Mouse (Mus musculus) brain, embryonic 18.5 days (tissue): ENCODE measurements around the gene Calml4.
A peak's percentile ranks its signal among the peaks of the same experiment; 100 is the strongest.
"Not testable (repeated sequence)": the region's sequence is repeated elsewhere in the genome, so short reads cannot be mapped to it uniquely, and the experiment has no call there.

ENCODE experiments used
- DNase-seq: peaks from one replicate; pipeline ENCODE4 v3.0.0-alpha.2; 2012; ENCODE audit warnings: low read depth, low spot score

Gene Calml4

GRCm38 (mm10) chr9:62835705-62836446, 22.0 kb upstream of the Calml4 start:
- no peak for DNase-seq

DNA sequence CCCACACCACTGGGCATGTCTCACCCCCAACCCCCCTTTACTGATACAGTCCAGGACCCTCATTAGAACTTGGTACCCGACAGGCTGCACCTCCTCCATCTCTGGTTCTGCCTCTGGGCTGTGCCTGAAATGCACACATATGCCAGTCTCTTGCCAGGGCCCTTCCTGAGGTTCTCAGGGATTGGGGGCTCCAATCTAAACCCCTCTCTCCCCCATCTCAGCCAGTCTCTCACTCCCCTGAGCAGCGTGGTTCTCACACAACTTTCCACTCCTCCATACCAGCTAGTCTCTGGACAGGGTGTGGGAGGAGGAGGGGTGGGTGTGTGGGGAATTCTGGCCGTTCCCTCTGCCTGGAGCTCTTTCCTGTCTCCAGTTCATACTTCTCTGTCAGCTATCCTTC, 20.3 kb upstream of the Calml4 start:
- DNase-seq: no peak

DNA sequence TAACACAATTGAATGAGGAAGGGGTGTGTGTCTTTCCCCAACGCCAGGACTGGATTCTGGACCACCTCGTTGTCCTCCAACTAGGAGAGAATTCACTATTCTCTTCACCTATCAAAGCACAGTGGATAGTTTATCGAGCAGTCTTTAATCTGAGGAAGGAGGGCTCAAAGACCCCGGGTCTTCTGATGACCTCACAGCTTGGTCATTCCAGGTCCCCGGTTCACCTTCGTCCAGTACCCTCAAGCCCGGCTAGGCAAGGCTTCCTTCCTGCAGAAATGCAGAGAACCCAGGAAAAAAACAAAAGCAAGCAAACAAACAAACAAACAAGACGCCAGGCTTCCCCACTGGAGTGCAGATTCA, 19.8 kb upstream of the Calml4 start:
- DNase-seq: no peak

GRCm38 (mm10) chr9:62838506-62839171, 19.2 kb upstream of the Calml4 start, which contains the start of gene Cln6:
Gene Cln6 (plus strand): TSS chr9:62838785.
- DNase-seq: peak; percentile 69

- no peak for DNase-seq
Measured at GRCm38 (mm10) chr9:62839172-62839770, 18.6 kb upstream of the Calml4 start.

DNA sequence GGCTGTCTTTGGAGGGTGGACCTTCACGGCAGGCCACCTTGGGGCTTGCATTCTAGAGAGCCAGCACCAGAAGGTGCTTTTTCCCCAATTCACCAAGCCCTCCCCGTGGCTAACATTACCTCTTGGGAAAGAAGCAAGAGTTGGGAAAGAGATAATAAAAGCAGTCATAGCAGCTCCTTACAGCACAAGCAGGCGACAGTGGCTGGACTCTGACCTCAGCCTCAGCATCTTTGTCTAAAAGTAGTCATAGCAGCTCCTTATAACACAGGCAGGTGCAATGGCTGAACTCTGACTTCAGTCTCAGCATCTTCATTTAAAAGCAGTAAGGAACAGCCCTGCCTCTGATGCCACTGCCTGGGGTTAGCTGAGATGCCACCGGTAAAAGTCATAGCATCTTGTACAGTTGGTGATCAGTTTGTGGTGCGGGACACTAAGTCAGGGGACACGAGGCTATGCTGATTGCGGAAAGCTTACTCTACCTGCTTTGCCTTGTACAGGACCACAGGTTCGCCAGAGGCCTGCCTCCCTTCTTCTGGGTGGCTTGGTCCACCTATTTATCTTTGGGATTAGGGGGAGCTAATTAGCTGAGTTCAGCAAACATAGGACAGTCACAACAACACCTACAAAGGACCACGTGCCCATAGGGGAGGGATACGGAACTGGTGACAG, 14.4 kb upstream of the Calml4 start:
- DNase-seq: no peak

- no peak for DNase-seq
Measured at GRCm38 (mm10) chr9:62844461-62844860, 13.4 kb upstream of the Calml4 start.

GRCm38 (mm10) chr9:62847694-62848093, 10.2 kb upstream of the Calml4 start:
- DNase-seq: peak; percentile 37

GRCm38 (mm10) chr9:62848641-62849040, 9.2 kb upstream of the Calml4 start:
- no peak for DNase-seq

- no peak for DNase-seq
Measured at GRCm38 (mm10) chr9:62851571-62851970, 6.3 kb upstream of the Calml4 start.

- no peak for DNase-seq
Measured at GRCm38 (mm10) chr9:62854483-62854882, 3.4 kb upstream of the Calml4 start.

- no peak for DNase-seq
Measured at GRCm38 (mm10) chr9:62857216-62857615, 664 bp upstream of the Calml4 start.

- no peak for DNase-seq
Measured at GRCm38 (mm10) chr9:62858266-62859019, 563 bp downstream of the Calml4 start.

- not testable (repeated sequence) for DNase-seq
Measured at GRCm38 (mm10) chr9:62860102-62860501, 2.2 kb downstream of the Calml4 start.

GRCm38 (mm10) chr9:62860866-62861265, 3.0 kb downstream of the Calml4 start:
- DNase-seq: no peak

- not testable (repeated sequence) for DNase-seq
Measured at GRCm38 (mm10) chr9:62869236-62869635, 11.4 kb downstream of the Calml4 start.

DNA sequence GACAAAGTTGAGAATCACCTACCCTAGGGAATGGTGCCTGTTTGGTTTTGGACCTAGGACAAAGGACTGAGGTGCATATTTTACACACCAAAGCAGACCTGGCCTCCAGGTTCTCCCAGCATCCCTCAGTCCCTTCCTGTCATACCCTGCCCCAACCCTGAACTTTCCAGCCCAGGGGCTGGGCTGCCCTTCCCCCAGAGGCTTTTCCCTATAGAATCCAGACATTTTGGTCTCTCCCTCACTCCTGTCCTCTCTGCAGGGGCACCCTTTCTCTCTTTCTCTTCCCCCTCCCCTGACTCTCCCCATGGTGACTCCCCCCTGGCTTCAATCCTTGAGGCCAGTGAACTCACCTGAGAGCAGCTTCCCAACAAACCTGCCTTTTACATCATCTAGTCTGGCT, 12.8 kb downstream of the Calml4 start:
- DNase-seq: no peak

GRCm38 (mm10) chr9:62876966-62877616, 19.2 kb downstream of the Calml4 start:
- DNase-seq: no peak

- DNase-seq: no peak
Measured at GRCm38 (mm10) chr9:62877825-62878224, 19.9 kb downstream of the Calml4 start.

GRCm38 (mm10) chr9:62881871-62882270, 24.0 kb downstream of the Calml4 start:
- DNase-seq: no peak

DNA sequence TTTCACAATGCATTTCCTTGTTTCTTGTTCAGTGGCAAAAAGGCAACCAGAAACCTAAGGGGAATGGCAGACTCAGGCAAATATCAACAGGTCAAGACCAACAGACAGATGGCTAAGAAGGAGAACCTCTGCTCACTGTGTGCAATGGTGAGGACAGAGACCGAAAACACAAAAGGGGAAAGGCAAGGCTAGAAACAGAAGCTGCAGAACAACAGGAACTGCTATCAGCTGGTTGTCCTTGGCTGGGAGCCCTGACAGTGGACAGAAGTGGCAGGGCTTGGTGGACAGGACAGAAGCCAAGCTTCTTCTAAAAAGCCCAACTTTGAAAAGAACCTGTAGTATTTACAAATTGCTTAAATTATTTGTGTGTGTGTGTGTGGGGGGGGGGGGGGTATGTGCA, 36.6 kb downstream of the Calml4 start:
- DNase-seq: no peak
